Mouse (Mus musculus) bone marrow, adult 2 months (tissue): ENCODE data around the gene Irf2.

ENCODE experiments used
- CTCF ChIP-seq: fragments of 200-500 bp; IDR thresholded peaks from 2 replicates; pipeline ENCODE4 v1.5.1; 2011; ENCODE audit warnings: low read length, control low read depth; ENCODE audit not compliant: control insufficient read depth, insufficient read depth
- POLR2A ChIP-seq: fragments of 200-500 bp; IDR thresholded peaks from 2 replicates; pipeline ENCODE4 v1.6.1; 2011; ENCODE audit warnings: low read depth, mild to moderate bottlenecking, control low read depth, low read length, borderline replicate concordance; ENCODE audit not compliant: control insufficient read depth

- no peak for TF ChIP-seq POLR2A
- TF ChIP-seq CTCF: no peak
Observed at GRCm38 (mm10) chr8:46886216-46886615, 146.7 kb downstream of the Irf2 start.
